Mouse (Mus musculus): ENCODE data around the gene Fmo1. TPM values are rescaled to one million over a fixed set of nuclear protein-coding genes. Genes with fewer than 3 reads are reported as not detected.
"Not testable (repeated sequence)": the region's sequence is repeated elsewhere in the genome, so short reads cannot be mapped to it uniquely, and the experiment has no call there.

The Fmo1 gene
- polyA plus RNA-seq, 1 experiment from 2014 or later: 22.5 TPM

DNA sequence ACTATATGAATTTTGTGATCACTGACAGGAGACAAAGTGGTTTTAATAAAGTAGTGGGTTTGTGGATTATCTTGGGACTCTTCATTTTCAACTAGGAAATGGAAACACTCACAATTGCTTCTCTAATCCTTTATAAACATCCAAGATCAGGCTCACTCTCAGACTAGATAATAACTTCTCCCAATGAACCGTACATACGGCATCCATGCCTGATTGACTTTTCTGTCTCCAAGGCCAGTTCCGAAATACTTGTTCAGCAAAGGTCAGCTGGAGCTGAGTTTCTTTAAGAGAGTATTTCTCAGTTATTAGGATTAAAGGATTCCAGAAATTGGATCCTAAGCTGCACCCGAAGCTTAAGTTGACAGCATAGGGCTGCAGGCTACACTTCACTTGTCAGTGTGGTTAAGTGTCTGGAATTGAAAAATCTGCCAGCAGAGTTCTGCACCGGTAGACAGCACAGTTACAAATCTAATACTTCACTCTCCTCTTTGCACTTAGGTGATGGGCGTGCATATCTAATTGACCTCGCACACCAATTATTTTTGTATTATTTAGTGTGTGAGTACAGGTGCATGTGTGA is 82.7 kb downstream of the Fmo1 start:
- Histone ChIP-seq H3K9ac (replicated peaks; ENCODE audit: low read depth, low read length) (no peak overlapping the region), H3K36me3 (ENCODE audit: control insufficient read depth, insufficient read depth) (no peaks in the 10 kb centered on the region), H3K4me3 (replicated peaks; ENCODE audit: low read length) (no peak overlapping the region), H3K9me3 (ENCODE audit: control insufficient read depth, low read length) (no peaks in the 10 kb centered on the region), H3K27ac (ENCODE audit: low read length) (no peak overlapping the region), H3K4me1 (replicated peaks; ENCODE audit: control insufficient read depth, insufficient read depth, low read length) (no peaks in the 10 kb centered on the region), H3K4me2 (ENCODE audit: low read length) (no peak overlapping the region), H3K27me3 (replicated peaks; ENCODE audit: control insufficient read depth, insufficient read depth, low read length) (no peaks in the 10 kb centered on the region)
- no peak for ATAC-seq
- WGBS: 87% methylated on average over 7 of the region's 7 CpGs

GRCm38 (mm10) chr1:162781035-162781434 is 85.4 kb downstream of the Fmo1 start:
- ATAC-seq; H3K36me3 ChIP-seq (ENCODE audit: control insufficient read depth, insufficient read depth); H3K4me1 ChIP-seq (replicated peaks; ENCODE audit: control insufficient read depth, insufficient read depth, low read length); H3K27me3 ChIP-seq (replicated peaks; ENCODE audit: control insufficient read depth, insufficient read depth, low read length); H3K9ac ChIP-seq (replicated peaks; ENCODE audit: low read depth, low read length); H3K4me3 ChIP-seq (replicated peaks; ENCODE audit: low read length); H3K4me2 ChIP-seq (ENCODE audit: low read length); H3K9me3 ChIP-seq (ENCODE audit: control insufficient read depth, low read length); H3K27ac ChIP-seq (ENCODE audit: low read length): not testable (repeated sequence)
- 94% methylated on average over 2 of the region's 2 CpGs for WGBS

Other genes starting within 250 kb of the Fmo1 start
- not detected in 2 replicates for gene Myoc, start 227.5 kb downstream of the Fmo1 start, polyA plus RNA-seq (2015; fragmentation: Nextera tagmentation; extraction: Ambion mirVana)
- gene Myocos, start 208.4 kb downstream of the Fmo1 start, polyA plus RNA-seq (2015; fragmentation: Nextera tagmentation; extraction: Ambion mirVana): not detected in 2 replicates
- gene Prrc2c, start 126.1 kb downstream of the Fmo1 start, polyA plus RNA-seq (2015; fragmentation: Nextera tagmentation; extraction: Ambion mirVana): 123 and 134 TPM in 2 replicates
- 0.13 and 0.31 TPM in 2 replicates for gene Fmo4, start 52.6 kb downstream of the Fmo1 start, polyA plus RNA-seq (2015; fragmentation: Nextera tagmentation; extraction: Ambion mirVana)
- gene Fmo2, start 32.1 kb upstream of the Fmo1 start, polyA plus RNA-seq (2015; fragmentation: Nextera tagmentation; extraction: Ambion mirVana): 0.17 TPM in 1 of 2 replicates, not detected in the other
- not detected in 2 replicates for gene Fmo6, start 70.9 kb upstream of the Fmo1 start, polyA plus RNA-seq (2015; fragmentation: Nextera tagmentation; extraction: Ambion mirVana)
- not detected in 2 replicates for gene Fmo3, start 117.9 kb upstream of the Fmo1 start, polyA plus RNA-seq (2015; fragmentation: Nextera tagmentation; extraction: Ambion mirVana)
- not detected in 2 replicates for gene Mroh9, start 219.1 kb upstream of the Fmo1 start, polyA plus RNA-seq (2015; fragmentation: Nextera tagmentation; extraction: Ambion mirVana)